ENCODE assay signal across 16 mouse cellular contexts in genomic region chr4:56238496-56239488, GRCm38 (mm10).
DNase-seq lines count a peak whose midpoint lies in the region; ATAC-seq and TF ChIP-seq lines count a peak whose summit lies in the region.
"Had no signal": no experiment of that assay in that cellular context is flagged by ENCODE, and none has a peak within 500 bp of the region (broad histone marks: within the 10 kb centered on the region; RNA-seq: fewer than 3 reads in every experiment).

No protein-coding gene starts in this region.

- no peak overlapping the region for H3K4me3 ChIP-seq in liver, postnatal 0 days (ENCODE audit: low read depth, low read length)
- no peak overlapping the region for H3K4me3 ChIP-seq in liver, embryonic 12.5 days
- no peak overlapping the region for H3K4me3 ChIP-seq in limb, embryonic 15.5 days
- no peak overlapping the region for H3K4me3 ChIP-seq in kidney, embryonic 14.5 days (ENCODE audit: low read length)
- H3K4me3 ChIP-seq: forebrain, embryonic 12.5 days; heart, adult 2 months; heart, embryonic 12.5 days had no signal

- no peak overlapping the region for H3K9ac ChIP-seq in liver, postnatal 0 days (replicated peaks)
- no peak overlapping the region for H3K9ac ChIP-seq in liver, embryonic 12.5 days
- no peak overlapping the region for H3K9ac ChIP-seq in limb, embryonic 15.5 days
- no peak overlapping the region for H3K9ac ChIP-seq in kidney, embryonic 14.5 days (ENCODE audit: low read depth, low read length)
- H3K9ac ChIP-seq: forebrain, embryonic 12.5 days; heart, embryonic 12.5 days had no signal

- no peak overlapping the region for H3K4me2 ChIP-seq in liver, postnatal 0 days (ENCODE audit: low read depth, low read length)
- H3K4me2 ChIP-seq in liver, embryonic 12.5 days: no peak overlapping the region
- no peak overlapping the region for H3K4me2 ChIP-seq in limb, embryonic 15.5 days
- no peak overlapping the region for H3K4me2 ChIP-seq in kidney, embryonic 14.5 days (replicated peaks; ENCODE audit: low read depth, low read length)
- H3K4me2 ChIP-seq: forebrain, embryonic 12.5 days; heart, embryonic 12.5 days had no signal

- TF ChIP-seq EP300 in liver, postnatal 0 days (IDR thresholded peaks at IDR 0.05; ENCODE audit: low read depth): no peak

- DNase-seq in liver, postnatal 0 days: no peak
- DNase-seq in MN1 (ENCODE audit: low spot score): peak; percentile 68
- peak; percentile 32 for DNase-seq in NIH3T3 (ENCODE audit: low read depth)
- DNase-seq: adrenal gland, postnatal 10 days; cerebellum, adult 18-20 months; cerebellum, adult 9-11 months; cerebellum, postnatal 36 days; gastrocnemius, postnatal 10 days; heart, adult 2 months had no signal

- ATAC-seq in liver, postnatal 0 days: peak; percentile 92
- ATAC-seq in liver, embryonic 12.5 days: no peak
- ATAC-seq in limb, embryonic 15.5 days (ENCODE audit: insufficient number of reproducible peaks, low FRiP score, low TSS enrichment, low read depth): peak; percentile 52; the same call in 1 of the 2 replicates
- ATAC-seq in kidney, embryonic 14.5 days (ENCODE audit: low FRiP score, low TSS enrichment): no peak
- ATAC-seq: forebrain, embryonic 16.5 days; hindbrain, embryonic 16.5 days had no signal

- H3K4me1 ChIP-seq in liver, postnatal 0 days (ENCODE audit: insufficient read depth): no peaks in the 10 kb centered on the region
- H3K4me1 ChIP-seq in liver, embryonic 12.5 days: no peaks in the 10 kb centered on the region
- peaks cover 6% of the 10 kb centered on the region; the same call in 1 of the 2 replicates for H3K4me1 ChIP-seq in limb, embryonic 15.5 days
- H3K4me1 ChIP-seq in kidney, embryonic 14.5 days (ENCODE audit: control insufficient read depth, insufficient read depth, low read length): no peaks in the 10 kb centered on the region
- H3K4me1 ChIP-seq: forebrain, embryonic 12.5 days; heart, embryonic 12.5 days had no signal

- H3K9me3 ChIP-seq in liver, postnatal 0 days (ENCODE audit: low read length): no peaks in the 10 kb centered on the region
- no peaks in the 10 kb centered on the region for H3K9me3 ChIP-seq in liver, embryonic 12.5 days (replicated peaks)
- H3K9me3 ChIP-seq in limb, embryonic 15.5 days: no peaks in the 10 kb centered on the region
- H3K9me3 ChIP-seq in kidney, embryonic 14.5 days (ENCODE audit: control insufficient read depth, low read length): no peaks in the 10 kb centered on the region
- H3K9me3 ChIP-seq: forebrain, embryonic 12.5 days; heart, embryonic 12.5 days had no signal

- WGBS in liver, postnatal 0 days (ENCODE audit: insufficient replicate concordance): 72% methylated on average over 4 of the region's 4 CpGs
- WGBS in liver, embryonic 12.5 days (ENCODE audit: insufficient replicate concordance): 61% methylated on average over 4 of the region's 4 CpGs
- 38% methylated on average over 4 of the region's 4 CpGs for WGBS in limb, embryonic 15.5 days
- WGBS in kidney, embryonic 14.5 days: 64% methylated on average over 4 of the region's 4 CpGs

- no peaks in the 10 kb centered on the region for H3K36me3 ChIP-seq in liver, postnatal 0 days (replicated peaks; ENCODE audit: insufficient read depth, low read length)
- H3K36me3 ChIP-seq in liver, embryonic 12.5 days: no peaks in the 10 kb centered on the region
- no peaks in the 10 kb centered on the region for H3K36me3 ChIP-seq in limb, embryonic 15.5 days
- no peaks in the 10 kb centered on the region for H3K36me3 ChIP-seq in kidney, embryonic 14.5 days (ENCODE audit: control insufficient read depth, insufficient read depth, low read length)
- H3K36me3 ChIP-seq: forebrain, embryonic 12.5 days; heart, embryonic 12.5 days had no signal

- no peak for TF ChIP-seq CTCF in liver, postnatal 0 days (IDR thresholded peaks at IDR 0.05; ENCODE audit: low read depth)

- H3K27me3 ChIP-seq in liver, postnatal 0 days (ENCODE audit: insufficient read depth, low read length): no peaks in the 10 kb centered on the region
- no peaks in the 10 kb centered on the region for H3K27me3 ChIP-seq in liver, embryonic 12.5 days (replicated peaks)
- H3K27me3 ChIP-seq in limb, embryonic 15.5 days: no peaks in the 10 kb centered on the region
- H3K27me3 ChIP-seq in kidney, embryonic 14.5 days (ENCODE audit: control insufficient read depth, insufficient read depth, low read length): no peaks in the 10 kb centered on the region
- H3K27me3 ChIP-seq: forebrain, embryonic 12.5 days; heart, embryonic 12.5 days had no signal

- H3K27ac ChIP-seq in liver, postnatal 0 days (ENCODE audit: low read depth): no peak overlapping the region
- no peak overlapping the region for H3K27ac ChIP-seq in liver, embryonic 12.5 days
- peak overlapping the region; percentile 54 for H3K27ac ChIP-seq in limb, embryonic 15.5 days
- no peak overlapping the region for H3K27ac ChIP-seq in kidney, embryonic 14.5 days (ENCODE audit: low read depth, low read length)
- H3K27ac ChIP-seq: forebrain, embryonic 12.5 days; heart, adult 2 months had no signal

Comparison
In these comparisons a context has a peak if more than half of its experiments do, and no peak if none do; other contexts are left out.
1. ATAC-seq: peak in liver, postnatal 0 days (single experiment) and limb, embryonic 15.5 days (single experiment); none in liver, embryonic 12.5 days (single experiment) and kidney, embryonic 14.5 days (single experiment).